Mouse (Mus musculus) small intestine, adult 2 months (tissue): ENCODE measurements around the gene Jph4.

Experiments
- CTCF ChIP-seq: fragments of 200-500 bp; IDR thresholded peaks from 2 replicates; pipeline ENCODE4 v1.5.1; 2012; ENCODE audit warnings: low read depth, mild to moderate bottlenecking, control low read depth, inconsistent platforms, low read length, moderate library complexity, mixed read lengths; ENCODE audit not compliant: insufficient replicate concordance, insufficient read length; ENCODE audit errors: extremely low read depth
- POLR2A ChIP-seq: fragments of 200-500 bp; IDR thresholded peaks from 2 replicates; pipeline ENCODE4 v1.6.1; 2012; ENCODE audit warnings: low read depth, mild to moderate bottlenecking, control low read depth, inconsistent platforms, low read length, moderate library complexity

DNA sequence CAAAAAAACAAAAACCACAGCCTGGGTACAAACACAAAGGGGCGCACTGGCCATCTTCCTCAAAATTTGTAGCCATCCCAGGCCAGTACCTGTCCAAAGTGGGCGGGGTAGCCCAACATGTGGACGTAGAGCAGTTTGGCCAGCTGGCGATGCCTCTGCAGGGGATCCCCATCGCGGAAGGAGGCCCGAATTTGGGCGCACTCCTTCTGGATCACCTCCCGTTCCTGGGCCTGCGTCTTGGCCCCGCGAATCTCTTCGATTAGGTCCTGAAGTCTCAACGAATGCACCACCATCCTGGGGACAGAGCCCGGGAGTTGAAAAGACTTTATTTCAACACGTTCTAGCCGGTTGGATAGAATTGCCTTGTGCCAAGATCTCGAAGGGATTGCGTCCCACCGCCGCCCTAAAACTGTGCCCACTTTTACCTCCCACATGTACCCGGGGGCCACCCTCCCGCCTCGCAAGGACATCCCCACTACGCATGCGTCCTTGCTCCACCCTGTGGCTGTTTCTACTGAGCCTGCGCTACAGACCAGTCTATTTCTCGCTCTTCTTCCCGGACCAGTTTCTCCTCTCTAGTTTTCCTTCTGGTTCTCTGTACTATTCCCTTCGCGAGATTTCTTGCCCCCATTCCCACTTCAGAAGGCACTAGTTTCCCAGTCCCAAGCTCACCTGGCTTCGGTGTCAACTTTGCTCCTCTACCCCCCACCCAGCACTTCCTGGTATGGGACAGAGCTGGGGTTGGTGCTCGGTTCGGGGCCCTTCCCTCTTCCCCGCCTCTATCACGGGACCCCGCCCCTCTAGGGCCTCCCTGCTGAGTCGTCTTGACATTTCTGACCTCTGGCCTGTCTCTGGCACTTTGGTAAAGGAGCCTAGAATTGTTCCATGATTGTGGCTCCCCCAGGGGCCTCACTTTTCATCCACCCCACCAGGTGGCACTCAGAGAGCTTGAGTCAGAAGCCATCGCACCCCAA, 10.6 kb downstream of the Jph4 start, which contains the start of gene Ap1g2:
- peak; percentile 74 for TF ChIP-seq POLR2A
- TF ChIP-seq CTCF: peak; percentile 17; the same call in 1 of the 2 replicates
